Mouse (Mus musculus) brain, embryonic 18.5 days (tissue): ENCODE data around the gene Lpar3.

Experiments used
- DNase-seq: peaks from one replicate; pipeline ENCODE4 v3.0.0-alpha.2; 2012; ENCODE audit warnings: low read depth, low spot score

Lpar3 gene

GRCm38 (mm10) chr3:146260203-146260602, 39.4 kb downstream of the Lpar3 start:
- no peak for DNase-seq

- DNase-seq, result no peak
These were observed 40.1 kb downstream of the Lpar3 start for GRCm38 (mm10) chr3:146260845-146261244.

- no peak for DNase-seq
These were observed 41.8 kb downstream of the Lpar3 start for GRCm38 (mm10) chr3:146262536-146262935.

GRCm38 (mm10) chr3:146264146-146264545, 43.4 kb downstream of the Lpar3 start:
- no peak for DNase-seq

- DNase-seq, result no peak
These were observed 44.9 kb downstream of the Lpar3 start for GRCm38 (mm10) chr3:146265545-146266130.

- peak; percentile 64 for DNase-seq
These were observed 47.5 kb downstream of the Lpar3 start for GRCm38 (mm10) chr3:146268024-146268801.

- no peak for DNase-seq
These were observed 53.7 kb downstream of the Lpar3 start for GRCm38 (mm10) chr3:146274503-146274902.

- no peak for DNase-seq
These were observed 54.7 kb downstream of the Lpar3 start for GRCm38 (mm10) chr3:146275360-146276025.

- DNase-seq, result no peak
These were observed 55.3 kb downstream of the Lpar3 start for GRCm38 (mm10) chr3:146276026-146276409.

GRCm38 (mm10) chr3:146276991-146277390, 56.2 kb downstream of the Lpar3 start:
- no peak for DNase-seq

- no peak for DNase-seq
These were observed 56.7 kb downstream of the Lpar3 start for GRCm38 (mm10) chr3:146277456-146277855.

- DNase-seq, result no peak
These were observed 57.7 kb downstream of the Lpar3 start for GRCm38 (mm10) chr3:146278195-146279140.

GRCm38 (mm10) chr3:146283732-146284361, 63.1 kb downstream of the Lpar3 start:
- no peak for DNase-seq

- DNase-seq, result no peak
These were observed 65.4 kb downstream of the Lpar3 start for GRCm38 (mm10) chr3:146286118-146286517.

GRCm38 (mm10) chr3:146291928-146292327, 71.2 kb downstream of the Lpar3 start:
- no peak for DNase-seq

- DNase-seq, result no peak
These were observed 71.8 kb downstream of the Lpar3 start for GRCm38 (mm10) chr3:146292515-146292914.

GRCm38 (mm10) chr3:146302451-146302850, 81.7 kb downstream of the Lpar3 start:
- no peak for DNase-seq

- DNase-seq, result no peak
These were observed 82.4 kb downstream of the Lpar3 start for GRCm38 (mm10) chr3:146303194-146303593.

GRCm38 (mm10) chr3:146304556-146305405, 84.0 kb downstream of the Lpar3 start:
- DNase-seq, result no peak

GRCm38 (mm10) chr3:146307341-146307740, 86.6 kb downstream of the Lpar3 start:
- no peak for DNase-seq
